Mouse (Mus musculus) left cerebral cortex, postnatal 4 days (tissue): ENCODE results near the gene Fxyd4. TPM values are rescaled to one million over a fixed set of nuclear protein-coding genes. Genes with fewer than 3 reads are reported as not detected.

Experiments used
- DNase-seq: peaks from one replicate; pipeline ENCODE4 v3.0.0-alpha.2; 2022
- intact Hi-C: fragments of 180-260 bp; cut with DNase I; formaldehyde crosslinking; loops from one replicate; pipeline ENCODE4 v1.15.1; 2025
- microRNA-seq: library from miRNA; unstranded; fragments of <30 nt; microRNA quantifications from one replicate; pipeline ENCODE4 v1.2.0, GENCODE M21; 2022
- total RNA-seq, 2 experiments: library from RNA; stranded (reverse); gene quantifications; 2 replicates each; pipeline ENCODE4 v1.2.3; 2021

The Fxyd4 gene
- total RNA-seq, 2 experiments from 2014 or later = not detected

DNA sequence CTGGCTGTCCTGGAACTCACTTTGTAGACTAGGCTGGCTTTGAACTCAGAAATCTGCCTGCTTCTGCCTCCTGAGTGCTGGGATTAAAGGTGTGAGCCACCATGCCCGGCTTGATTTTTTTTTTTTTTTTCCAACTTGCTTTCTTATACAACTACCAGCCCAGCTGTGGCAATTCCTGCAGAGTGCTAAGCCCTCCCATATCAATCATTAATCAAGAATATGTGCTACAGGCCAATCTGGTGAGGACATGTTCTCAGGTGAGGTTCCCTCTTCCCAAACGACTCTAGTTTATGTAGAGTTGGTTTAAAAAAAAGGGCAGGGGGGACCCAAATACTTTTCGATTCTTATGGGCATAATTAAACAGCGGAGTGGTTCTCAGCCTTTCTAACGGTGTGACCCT is 39.7 kb downstream of the Fxyd4 start:
- no peak for DNase-seq
- intact Hi-C loops = no loop called here

GRCm38 (mm10) chr6:117893435-117893834 is 44.1 kb downstream of the Fxyd4 start:
- intact Hi-C loops = no loop called here
- no peak for DNase-seq

- intact Hi-C loops = no loop called here
- no peak for DNase-seq
Observed at GRCm38 (mm10) chr6:117892386-117892785, 45.1 kb downstream of the Fxyd4 start.

DNA sequence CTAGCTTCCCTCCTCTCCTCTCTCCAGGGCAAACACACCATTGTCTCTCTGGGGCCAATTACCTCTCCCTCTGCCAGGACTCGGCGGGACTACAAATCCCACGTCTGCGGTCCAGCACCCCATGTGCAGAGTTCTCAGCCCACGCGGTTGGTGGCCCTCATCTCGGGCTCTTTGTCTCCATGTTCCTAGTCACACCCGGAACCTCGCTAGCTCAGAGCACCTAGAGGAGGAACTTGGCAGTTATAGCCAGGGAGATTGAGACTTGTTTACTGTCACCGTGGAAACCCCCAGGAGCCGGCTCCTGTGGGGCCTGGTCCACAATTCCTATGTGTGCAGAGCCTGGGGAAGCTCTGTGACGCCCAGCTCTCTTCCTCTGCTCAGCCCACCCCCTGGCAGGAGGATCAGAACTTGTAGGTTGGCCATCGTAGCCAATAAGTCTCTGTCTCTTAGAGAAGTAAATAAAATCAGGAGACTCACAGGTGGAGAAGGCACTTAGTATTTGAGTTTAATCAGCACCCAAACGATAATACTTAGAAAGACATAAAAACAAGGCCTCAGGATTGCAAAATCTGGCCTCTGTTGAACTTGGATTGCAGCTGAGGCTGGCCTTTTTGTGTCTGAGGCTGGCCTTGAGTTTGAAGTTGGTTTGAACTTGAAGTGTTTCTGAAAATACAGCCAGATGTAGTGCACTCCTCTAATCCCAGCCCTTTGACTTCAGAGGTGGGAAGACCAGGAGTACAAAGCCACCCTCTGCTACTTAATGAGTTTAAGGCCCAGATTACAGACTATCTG is 45.9 kb downstream of the Fxyd4 start:
- DNase-seq = no peak
- intact Hi-C loops = no loop called here

GRCm38 (mm10) chr6:117890257-117890656 is 47.2 kb downstream of the Fxyd4 start:
- no peak for DNase-seq
- intact Hi-C loops = no loop called here

DNA sequence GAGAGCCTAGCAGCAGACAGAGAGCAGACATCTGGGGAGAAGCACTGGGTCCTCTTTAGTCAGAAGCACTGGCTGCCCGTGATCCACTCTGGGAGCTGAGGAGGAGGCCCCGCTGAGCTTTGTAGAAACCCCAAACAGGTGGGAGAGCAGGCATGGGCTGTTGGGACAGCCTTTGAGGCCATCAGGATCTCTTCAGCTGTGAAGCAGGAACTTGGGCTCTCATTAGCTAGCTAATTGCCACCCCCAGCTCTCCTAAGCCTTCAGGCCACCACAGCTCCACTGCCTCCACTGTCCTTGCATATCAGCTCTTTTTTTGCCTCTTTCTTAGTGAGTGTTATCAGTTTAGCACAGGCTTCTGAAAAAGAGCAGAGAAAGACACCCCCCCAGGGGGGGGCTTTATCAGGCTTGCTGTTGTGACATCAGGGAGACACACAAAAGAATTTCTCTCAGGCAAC is 48.8 kb downstream of the Fxyd4 start:
- no peak for DNase-seq

GRCm38 (mm10) chr6:117888032-117888431 is 49.5 kb downstream of the Fxyd4 start:
- no peak for DNase-seq
- intact Hi-C loops = no loop called here

More for the DNA sequence above, 48.8 kb downstream of the Fxyd4 start:
- intact Hi-C loops = no loop called here

GRCm38 (mm10) chr6:117885943-117886342 is 51.5 kb downstream of the Fxyd4 start:
- DNase-seq = no peak
- intact Hi-C loops = no loop called here

Small RNAs within 50 kb of the gene (microRNA-seq; reads per million reads assigned to microRNA genes)
- not detected for gene Gm25535

Other genes starting within 250 kb of the Fxyd4 start
- 10 to 100 TPM; 69.2 to 70.2 TPM for gene Zfp637, start 96.5 kb downstream of the Fxyd4 start, total RNA-seq
- gene Zfp239, start 75.6 kb downstream of the Fxyd4 start, total RNA-seq = 10 to 100 TPM; 21.3 to 22.8 TPM
- gene Hnrnpf, start 37.4 kb downstream of the Fxyd4 start, total RNA-seq = 100 to 1,000 TPM; 201 to 220 TPM
- gene Rasgef1a, start 73.7 kb upstream of the Fxyd4 start, total RNA-seq = 10 to 100 TPM; 31.7 to 35.2 TPM
- gene Csgalnact2, start 201.4 kb upstream of the Fxyd4 start, total RNA-seq = 10 to 100 TPM; 13.4 to 14.0 TPM